Mouse (Mus musculus) testis, adult 2 months (tissue): Measurements from ENCODE around the gene Hoxb1. TPM values are rescaled to one million over a fixed set of nuclear protein-coding genes. Genes with fewer than 3 reads are reported as not detected.

Experiments used
- H3K27ac ChIP-seq: fragments of 200-500 bp; 2 replicates; pipeline ENCODE4 v1.5.1; 2012; ENCODE audit warnings: low read depth, low read length; ENCODE audit not compliant: control insufficient read depth, insufficient read depth
- H3K27me3 ChIP-seq: fragments of 200-500 bp; 2 replicates; pipeline ENCODE4 v1.6.1; 2012; ENCODE audit warnings: mild to moderate bottlenecking, low read length, moderate library complexity; ENCODE audit not compliant: control insufficient read depth, insufficient read depth
- H3K36me3 ChIP-seq: fragments of 200-500 bp; 2 replicates; pipeline ENCODE4 v1.6.1; 2012; ENCODE audit warnings: mild to moderate bottlenecking, low read length; ENCODE audit not compliant: control insufficient read depth, insufficient read depth
- H3K4me1 ChIP-seq: fragments of 200-500 bp; 2 replicates; pipeline ENCODE4 v1.6.1; 2012; ENCODE audit warnings: low read length; ENCODE audit not compliant: control insufficient read depth, insufficient read depth
- H3K4me3 ChIP-seq: fragments of 200-500 bp; 2 replicates; pipeline ENCODE4 v1.5.1; 2012; ENCODE audit warnings: low read depth, mild to moderate bottlenecking, low read length, moderate library complexity, mixed read lengths; ENCODE audit not compliant: control insufficient read depth
- CTCF ChIP-seq: fragments of 200-500 bp; IDR thresholded peaks from 2 replicates; pipeline ENCODE4 v1.5.1; 2012; ENCODE audit warnings: low read depth, mild to moderate bottlenecking, inconsistent platforms, low read length, moderate library complexity; ENCODE audit not compliant: control insufficient read depth, insufficient read depth, insufficient replicate concordance
- POLR2A ChIP-seq: fragments of 200-500 bp; IDR thresholded peaks from 2 replicates; pipeline ENCODE4 v1.6.1; 2012; ENCODE audit warnings: low read depth, mild to moderate bottlenecking, inconsistent platforms, low read length, moderate library complexity; ENCODE audit not compliant: control insufficient read depth
- polyA plus RNA-seq: library from polyadenylated mRNA; depleted of rRNA; stranded (reverse); fragments of >200 nt; gene quantifications from 2 replicates; pipeline ENCODE4 v1.2.3, GENCODE M21; 2012

Hoxb1 gene
- polyA plus RNA-seq, 1 experiment, result not detected

DNA sequence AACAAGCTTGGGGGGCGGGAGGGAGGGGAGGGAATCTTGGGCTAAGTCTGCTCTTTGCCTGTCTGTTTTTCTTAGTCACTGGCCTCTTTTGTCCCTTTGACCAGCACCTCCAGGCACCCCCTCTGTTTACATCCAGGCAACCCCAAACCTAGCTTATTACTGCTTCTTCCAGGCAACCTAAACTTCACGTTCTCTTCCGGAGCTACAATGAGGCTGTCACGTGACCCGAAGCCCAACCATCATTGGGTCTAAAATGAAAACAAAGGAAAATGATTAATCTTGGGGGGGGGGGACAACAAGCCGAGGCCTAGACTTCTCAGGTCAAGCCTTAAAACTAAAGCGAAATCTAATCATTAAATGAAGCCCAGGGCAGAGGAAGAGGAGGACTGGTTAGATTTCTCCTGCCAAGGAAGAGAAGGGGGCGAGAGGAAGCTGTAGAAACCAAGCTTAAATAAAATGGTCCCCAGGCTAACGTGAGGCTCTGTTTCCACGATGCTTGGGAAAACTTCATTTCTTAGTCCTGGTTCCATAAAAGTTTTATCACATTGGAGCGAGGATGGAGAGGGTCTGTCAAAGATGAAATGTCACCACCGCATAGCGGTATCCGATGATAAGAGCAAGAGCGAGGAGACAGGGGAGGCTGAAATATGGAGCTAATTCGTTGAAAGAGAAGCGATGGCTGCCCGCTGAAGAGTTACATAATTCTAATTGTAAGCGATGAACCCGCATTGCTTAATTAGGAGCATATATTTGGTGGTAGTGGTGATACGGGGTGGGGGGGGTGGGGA is 17.2 kb upstream of the Hoxb1 start:
- no peak overlapping the region for H3K4me3 ChIP-seq
- no peaks in the 10 kb centered on the region for H3K36me3 ChIP-seq
- H3K4me1 ChIP-seq, result peaks cover 14% of the 10 kb centered on the region
- TF ChIP-seq CTCF, result no peak
- TF ChIP-seq POLR2A, result no peak
- peaks cover 19% of the 10 kb centered on the region for H3K27me3 ChIP-seq
- H3K27ac ChIP-seq, result no peak overlapping the region

DNA sequence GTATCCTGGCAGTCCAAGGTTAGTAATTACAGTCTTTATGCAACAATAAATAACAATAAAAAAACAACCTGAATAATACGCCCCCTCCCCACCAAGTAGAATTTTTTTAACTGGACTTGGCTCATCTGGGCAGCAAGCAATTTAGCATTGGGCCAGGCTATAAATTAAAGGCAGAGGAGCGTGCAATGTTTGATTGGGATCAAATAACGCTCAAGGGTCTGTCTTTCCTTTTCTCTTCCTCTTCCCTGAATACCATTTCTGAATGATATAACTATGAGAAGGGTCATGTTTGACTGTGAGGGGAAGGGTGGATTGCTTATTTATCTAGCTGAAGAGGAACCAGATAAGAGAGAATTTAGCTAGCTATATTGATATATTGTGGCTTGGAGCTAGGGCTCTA is 16.6 kb upstream of the Hoxb1 start:
- no peak overlapping the region for H3K27ac ChIP-seq
- TF ChIP-seq POLR2A (no peak), CTCF (no peak)
- peaks cover 14% of the 10 kb centered on the region for H3K4me1 ChIP-seq
- no peak overlapping the region for H3K4me3 ChIP-seq
- no peaks in the 10 kb centered on the region for H3K36me3 ChIP-seq
- peaks cover 16% of the 10 kb centered on the region for H3K27me3 ChIP-seq

DNA sequence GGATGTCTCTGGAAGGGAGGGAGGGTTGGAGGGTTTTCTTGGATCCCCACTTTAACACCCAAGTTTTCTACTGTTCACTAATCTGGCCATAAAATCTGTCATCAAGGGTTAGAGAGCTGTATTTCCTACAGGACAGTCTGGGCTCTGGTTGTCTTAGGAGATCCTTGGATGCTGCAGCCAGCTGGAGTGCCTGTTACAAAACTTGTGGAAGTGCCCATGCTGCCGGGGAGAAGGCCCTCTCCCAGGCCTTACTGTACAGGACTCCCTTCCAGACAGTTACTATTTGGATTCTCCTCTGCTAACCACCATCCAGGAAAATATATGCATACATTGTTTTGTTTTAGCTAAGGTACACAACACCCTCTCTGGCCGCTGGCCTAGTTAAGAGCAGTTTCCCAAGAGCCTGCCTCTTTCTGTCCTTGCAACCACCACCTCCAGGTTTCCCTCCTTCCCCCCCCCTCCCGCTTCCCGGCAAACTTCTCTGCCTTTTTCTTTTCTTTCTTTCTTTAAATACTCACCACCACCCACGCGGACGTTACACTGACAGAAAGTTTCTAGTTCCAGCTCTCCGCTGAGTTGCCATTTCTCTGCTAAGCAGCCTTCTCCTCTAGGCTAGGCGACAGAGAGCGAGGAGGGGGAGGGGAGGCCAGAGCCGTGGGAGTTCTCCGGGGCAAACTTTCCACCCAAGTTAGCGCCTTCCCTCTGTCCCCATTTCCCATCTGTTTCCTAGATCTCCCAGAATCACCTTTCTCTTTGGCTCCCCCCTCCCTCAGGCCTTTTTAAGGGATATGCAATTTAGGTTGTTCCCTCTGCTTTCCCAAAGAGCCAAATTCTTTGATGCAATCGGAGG is 15.8 kb upstream of the Hoxb1 start:
- H3K36me3 ChIP-seq, result no peaks in the 10 kb centered on the region
- no peak overlapping the region for H3K4me3 ChIP-seq
- no peak for TF ChIP-seq CTCF
- no peak for TF ChIP-seq POLR2A
- peaks cover 9% of the 10 kb centered on the region for H3K27me3 ChIP-seq
- peaks cover 9% of the 10 kb centered on the region for H3K4me1 ChIP-seq
- H3K27ac ChIP-seq, result no peak overlapping the region

DNA sequence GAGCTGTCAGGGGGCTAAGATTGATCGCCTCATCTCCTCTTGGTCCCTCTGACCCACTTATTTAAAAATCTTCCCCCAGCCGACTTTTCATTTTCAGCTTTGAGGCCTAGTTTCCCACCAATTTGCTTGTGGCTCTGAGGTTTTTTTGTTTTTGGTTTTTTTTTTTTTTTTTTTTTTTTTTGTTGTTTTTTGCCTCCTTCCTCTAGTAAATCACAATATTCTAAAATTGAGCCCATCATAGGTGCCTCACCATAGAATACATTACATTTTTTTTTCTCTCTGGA is 15.3 kb upstream of the Hoxb1 start, which contains the start of gene Hoxb2:
Gene Hoxb2, plus strand, starts transcription at position 185 of the 284 bp plus-strand sequence.
- Histone ChIP-seq H3K27ac (no peak within 1 kb of the TSS), H3K36me3 (no peaks in the 10 kb centered on the region), H3K4me1 (peaks cover 12% of the 10 kb centered on the region), H3K4me3 (no peak within 1 kb of the TSS), H3K27me3 (peaks cover 7% of the 10 kb centered on the region)
- TF ChIP-seq CTCF, result no peak
- no peak for TF ChIP-seq POLR2A

DNA sequence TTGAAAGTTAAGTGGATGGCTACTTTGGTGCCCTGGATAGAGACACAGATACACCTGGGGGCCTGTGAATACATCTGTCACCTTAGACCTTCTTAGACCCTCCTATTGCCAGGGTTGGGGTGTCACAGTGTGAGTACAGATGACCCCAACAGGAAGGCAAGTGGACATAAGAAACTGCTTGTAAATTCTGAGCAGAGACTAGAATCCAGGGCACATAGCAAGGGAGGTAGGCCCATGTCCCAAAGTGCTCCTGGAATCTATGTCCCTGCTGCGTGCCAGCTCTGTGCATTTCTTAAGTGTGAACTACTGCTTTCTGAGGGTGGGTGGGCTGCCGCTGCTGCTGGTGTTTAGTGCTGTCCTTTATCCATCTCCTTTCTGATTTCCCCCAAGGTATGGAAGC is 14.8 kb upstream of the Hoxb1 start:
- peaks cover 9% of the 10 kb centered on the region for H3K4me1 ChIP-seq
- peaks cover 7% of the 10 kb centered on the region for H3K27me3 ChIP-seq
- H3K27ac ChIP-seq, result no peak overlapping the region
- TF ChIP-seq CTCF (no peak), POLR2A (no peak)
- no peaks in the 10 kb centered on the region for H3K36me3 ChIP-seq
- H3K4me3 ChIP-seq, result no peak overlapping the region

DNA sequence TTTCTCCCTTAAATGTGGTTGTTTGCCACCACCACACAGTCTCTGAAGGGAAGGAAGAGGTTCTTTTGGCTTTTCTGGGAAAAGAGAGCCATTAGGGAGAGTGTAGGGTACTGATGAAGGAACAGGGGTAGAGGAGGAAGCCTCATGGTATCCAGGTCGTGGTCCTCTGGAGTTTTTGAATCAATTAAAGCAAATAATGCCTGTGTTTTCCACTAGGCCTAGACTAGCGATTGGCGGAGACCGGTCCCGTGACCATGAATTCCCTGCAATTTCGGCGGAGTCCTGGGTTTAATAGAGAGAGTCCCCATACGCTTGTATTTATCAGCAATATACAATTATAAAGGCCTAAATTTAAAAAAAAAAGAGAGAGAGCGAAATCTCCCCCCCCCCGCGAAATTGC is 14.2 kb upstream of the Hoxb1 start:
- TF ChIP-seq CTCF, result no peak
- no peak for TF ChIP-seq POLR2A
- Histone ChIP-seq H3K27ac (no peak overlapping the region), H3K36me3 (no peaks in the 10 kb centered on the region), H3K27me3 (peaks cover 7% of the 10 kb centered on the region), H3K4me1 (peaks cover 9% of the 10 kb centered on the region), H3K4me3 (no peak overlapping the region)

DNA sequence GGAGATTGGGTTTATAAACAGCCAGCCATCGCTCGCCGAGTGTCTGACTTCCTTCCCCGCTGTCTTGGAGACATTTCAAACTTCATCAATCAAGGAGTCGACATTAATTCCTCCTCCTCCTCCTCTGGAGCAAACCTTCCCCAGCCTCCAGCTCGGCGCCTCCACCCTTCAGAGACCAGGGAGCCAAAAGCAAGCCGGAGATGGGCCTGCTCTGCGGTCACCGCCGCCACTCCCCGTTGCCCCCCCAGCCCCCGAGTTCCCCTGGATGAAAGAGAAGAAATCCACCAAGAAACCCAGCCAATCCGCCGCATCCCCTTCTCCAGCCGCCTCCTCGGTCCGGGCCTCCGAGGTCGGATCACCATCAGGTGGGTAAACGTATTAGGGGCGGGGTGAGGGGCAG is 13.7 kb upstream of the Hoxb1 start:
- no peaks in the 10 kb centered on the region for H3K36me3 ChIP-seq
- TF ChIP-seq POLR2A (no peak), CTCF (no peak)
- peaks cover 7% of the 10 kb centered on the region for H3K27me3 ChIP-seq
- peaks cover 6% of the 10 kb centered on the region for H3K4me1 ChIP-seq
- no peak overlapping the region for H3K27ac ChIP-seq
- H3K4me3 ChIP-seq, result no peak overlapping the region; the same call in 1 of the 2 replicates
